ENCODE assay signal across 11 mouse cellular contexts in the genomic region with DNA sequence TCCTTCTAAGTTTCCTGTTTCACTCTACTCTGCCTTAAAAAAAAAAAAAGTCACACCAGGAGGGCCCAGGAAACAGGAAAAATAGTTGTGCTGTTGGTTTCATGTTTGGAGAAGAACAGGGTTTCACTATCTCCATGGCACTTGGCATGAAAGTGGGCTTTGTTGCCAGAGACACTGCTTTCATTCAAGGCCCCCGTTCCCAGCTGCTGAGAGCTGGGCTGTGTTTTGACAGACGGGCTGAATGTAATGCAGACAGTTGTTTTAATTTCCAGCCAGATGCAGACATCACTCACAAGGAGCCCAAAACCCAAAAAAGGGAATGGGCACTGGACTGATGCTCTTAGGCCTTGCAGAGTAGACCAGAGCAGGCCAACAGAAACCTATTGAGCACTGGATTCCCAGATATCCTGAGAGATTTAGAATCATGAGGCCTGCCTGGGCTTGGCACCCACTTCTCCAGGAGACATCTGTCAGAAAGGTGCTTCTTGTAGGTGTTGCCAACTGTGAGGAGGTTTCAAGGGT.
A peak's percentile ranks its signal among the peaks of the same experiment; 100 is the strongest.
DNase-seq lines count a peak whose midpoint lies in the region; ATAC-seq and TF ChIP-seq lines count a peak whose summit lies in the region.
"Had no signal": no experiment of that assay in that cellular context is flagged by ENCODE, and none has a peak within 500 bp of the region (broad histone marks: within the 10 kb centered on the region; RNA-seq: fewer than 3 reads in every experiment).

No protein-coding gene starts in this region.

- H3K4me2 ChIP-seq in heart, postnatal 0 days (ENCODE audit: low read depth, low read length): no peak overlapping the region
- no peak overlapping the region for H3K4me2 ChIP-seq in embryonic facial prominence, embryonic 12.5 days (replicated peaks)
- H3K4me2 ChIP-seq: liver, embryonic 13.5 days had no signal

- no peak for TF ChIP-seq POLR2A in heart, adult 2 months (IDR thresholded peaks at IDR 0.05; ENCODE audit: insufficient read depth, low read depth, low read length)
- TF ChIP-seq POLR2A in bone marrow macrophage, adult 2 months (IDR thresholded peaks at IDR 0.05; ENCODE audit: borderline replicate concordance, low read depth, low read length): no peak

- peak overlapping the region; percentile 36; the same call in 1 of the 2 replicates for H3K27ac ChIP-seq in heart, postnatal 0 days (ENCODE audit: low read depth)
- no peak overlapping the region; the same call in 1 of the 2 replicates for H3K27ac ChIP-seq in heart, adult 2 months
- H3K27ac ChIP-seq in bone marrow macrophage, adult 2 months (ENCODE audit: insufficient read depth, low read depth, low read length): peak overlapping the region; percentile 8; the same call in 1 of the 2 replicates
- 0 out of 2 replicates have a peak overlapping the region, but pooled peaks have one; percentile 56 for H3K27ac ChIP-seq in embryonic facial prominence, embryonic 12.5 days
- H3K27ac ChIP-seq: kidney, postnatal 0 days; liver, embryonic 13.5 days had no signal

- TF ChIP-seq EP300 in heart, postnatal 0 days (IDR thresholded peaks at IDR 0.05; ENCODE audit: low read depth): no peak
- TF ChIP-seq EP300 in heart, adult 2 months (IDR thresholded peaks at IDR 0.05; ENCODE audit: insufficient read depth, low read depth, low read length): no peak

- no peaks in the 10 kb centered on the region for H3K27me3 ChIP-seq in heart, postnatal 0 days (ENCODE audit: control insufficient read depth, insufficient read depth, low read length)
- no peaks in the 10 kb centered on the region for H3K27me3 ChIP-seq in heart, adult 2 months (ENCODE audit: control insufficient read depth, insufficient read depth, low read length)
- H3K27me3 ChIP-seq in embryonic facial prominence, embryonic 12.5 days: no peaks in the 10 kb centered on the region
- H3K27me3 ChIP-seq: liver, embryonic 13.5 days had no signal

- H3K4me1 ChIP-seq in heart, postnatal 0 days (ENCODE audit: control insufficient read depth, insufficient read depth): peaks cover 32% of the 10 kb centered on the region
- peaks cover 12% of the 10 kb centered on the region for H3K4me1 ChIP-seq in heart, adult 2 months (ENCODE audit: control insufficient read depth, insufficient read depth, low read length)
- peaks cover 51% of the 10 kb centered on the region for H3K4me1 ChIP-seq in bone marrow macrophage, adult 2 months (ENCODE audit: control insufficient read depth, insufficient read depth, low read length)
- H3K4me1 ChIP-seq in embryonic facial prominence, embryonic 12.5 days: peaks cover 31% of the 10 kb centered on the region

- H3K36me3 ChIP-seq in heart, postnatal 0 days (replicated peaks; ENCODE audit: control insufficient read depth, insufficient read depth, low read length): 0 out of 2 replicates have a peak, but pooled peaks cover 4% of the 10 kb centered on the region
- H3K36me3 ChIP-seq in heart, adult 2 months (ENCODE audit: control insufficient read depth, insufficient read depth, low read length): peaks cover 12% of the 10 kb centered on the region
- H3K36me3 ChIP-seq in embryonic facial prominence, embryonic 12.5 days: no peaks in the 10 kb centered on the region
- H3K36me3 ChIP-seq: liver, embryonic 13.5 days had no signal

- H3K79me2 ChIP-seq in heart, adult 2 months (replicated peaks; ENCODE audit: control insufficient read depth, insufficient read depth, low read length): no peaks in the 10 kb centered on the region

- intact Hi-C loops in heart, adult 2 months (cut with DNase I): loop anchor here (5.0 kb wide), 1 partner anchor 81 kb away; no protein-coding TSS in a partner anchor

- no peak for DNase-seq in heart, postnatal 0 days (ENCODE audit: low spot score)
- no peak for DNase-seq in heart, adult 2 months
- DNase-seq in layer of hippocampus, adult 9-10 months (ENCODE audit: low spot score): peak; percentile 45
- DNase-seq in thymus, postnatal 4 days: no peak
- no peak for DNase-seq in Muller cell, postnatal 12 days (ENCODE audit: inconsistent ontology term)
- DNase-seq in spleen, postnatal 4 days (ENCODE audit: low spot score in 2 of 2): no peak
- DNase-seq: liver, embryonic 13.5 days; thymus, postnatal 36 days had no signal

- WGBS in heart, postnatal 0 days: 29% methylated on average over 2 of the region's 2 CpGs
- 26% methylated on average over 2 of the region's 2 CpGs for WGBS in heart, adult 2 months
- 20% methylated on average over 2 of the region's 2 CpGs for WGBS in embryonic facial prominence, embryonic 12.5 days

- no peaks in the 10 kb centered on the region for H3K9me3 ChIP-seq in heart, postnatal 0 days (replicated peaks; ENCODE audit: control insufficient read depth, low read length)
- no peaks in the 10 kb centered on the region for H3K9me3 ChIP-seq in embryonic facial prominence, embryonic 12.5 days
- H3K9me3 ChIP-seq: liver, embryonic 13.5 days had no signal

- H3K4me3 ChIP-seq in heart, postnatal 0 days (ENCODE audit: low read depth, low read length): no peak overlapping the region
- no peak overlapping the region for H3K4me3 ChIP-seq in heart, adult 2 months
- no peak overlapping the region for H3K4me3 ChIP-seq in bone marrow macrophage, adult 2 months (ENCODE audit: insufficient read depth, low read length)
- H3K4me3 ChIP-seq in embryonic facial prominence, embryonic 12.5 days: no peak overlapping the region
- H3K4me3 ChIP-seq: liver, embryonic 13.5 days had no signal

- no peak overlapping the region; the same call in 1 of the 2 replicates for H3K9ac ChIP-seq in heart, postnatal 0 days (replicated peaks; ENCODE audit: low read depth, low read length)
- H3K9ac ChIP-seq in heart, adult 2 months (ENCODE audit: low read depth, low read length): no peak overlapping the region
- no peak overlapping the region for H3K9ac ChIP-seq in embryonic facial prominence, embryonic 12.5 days
- H3K9ac ChIP-seq: liver, embryonic 13.5 days had no signal

- no peak for ATAC-seq in heart, postnatal 0 days (ENCODE audit: insufficient read depth, low read depth)
- ATAC-seq in embryonic facial prominence, embryonic 12.5 days (ENCODE audit: insufficient number of reproducible peaks, insufficient read depth, low FRiP score, low TSS enrichment): no peak

- TF ChIP-seq CTCF in heart, postnatal 0 days (IDR thresholded peaks at IDR 0.05; ENCODE audit: low read depth): no peak
- no peak for TF ChIP-seq CTCF in heart, adult 2 months (IDR thresholded peaks at IDR 0.05)
- TF ChIP-seq CTCF in bone marrow macrophage, adult 2 months (IDR thresholded peaks at IDR 0.05; ENCODE audit: low read depth, low read length): no peak
